Mouse (Mus musculus) gastrocnemius, postnatal 36 days (tissue): ENCODE results near the gene Fbxo21. TPM values are rescaled to one million over a fixed set of nuclear protein-coding genes. Genes with fewer than 3 reads are reported as not detected.
A peak's percentile ranks its signal among the peaks of the same experiment; 100 is the strongest.

ENCODE experiments used
- DNase-seq, 2 experiments: peaks; one replicate each; pipeline ENCODE4 v3.0.0; 2022
- intact Hi-C: fragments of 180-260 bp; cut with DNase I; formaldehyde crosslinking; loops from one replicate; pipeline ENCODE4 v1.15.1; 2025
- total RNA-seq, 2 experiments: library from RNA; stranded (reverse); gene quantifications; 2 replicates each; pipeline ENCODE4 v1.2.3; 2021

Gene Fbxo21
- total RNA-seq, 2 experiments from 2014 or later, result 8.5 to 13.6 TPM

DNA sequence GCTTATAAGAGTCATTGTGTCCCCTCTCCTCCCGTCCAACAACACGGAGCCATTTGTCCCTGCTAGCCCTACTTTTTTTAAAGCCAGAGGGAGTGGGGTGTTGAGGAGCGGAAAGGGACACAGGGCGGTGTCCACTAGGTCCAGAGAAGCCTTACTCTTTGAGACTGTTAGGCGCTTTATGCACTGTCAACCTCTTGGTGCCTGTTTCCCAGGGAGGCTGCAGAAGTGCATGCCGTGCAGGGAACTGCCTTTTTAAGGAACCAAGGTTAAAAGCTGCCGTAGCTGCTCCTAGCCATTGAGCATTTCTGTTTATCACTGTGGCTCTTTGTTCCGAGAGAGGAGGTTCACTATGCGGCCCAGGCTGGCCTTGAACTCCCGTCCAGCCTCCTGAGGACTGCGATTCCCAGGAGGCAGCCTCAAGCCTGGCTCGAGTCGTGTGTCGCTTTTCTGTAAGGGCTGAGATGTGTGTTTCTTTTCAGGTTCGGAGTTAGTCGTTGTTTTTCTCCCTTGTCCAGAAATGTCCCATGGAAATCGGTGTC is 1.7 kb downstream of the Fbxo21 start:
- DNase-seq, result no peak
- intact Hi-C loops, result loop anchor here (1.0 kb wide), 1 partner anchor 24 kb away; no protein-coding TSS in a partner anchor

DNA sequence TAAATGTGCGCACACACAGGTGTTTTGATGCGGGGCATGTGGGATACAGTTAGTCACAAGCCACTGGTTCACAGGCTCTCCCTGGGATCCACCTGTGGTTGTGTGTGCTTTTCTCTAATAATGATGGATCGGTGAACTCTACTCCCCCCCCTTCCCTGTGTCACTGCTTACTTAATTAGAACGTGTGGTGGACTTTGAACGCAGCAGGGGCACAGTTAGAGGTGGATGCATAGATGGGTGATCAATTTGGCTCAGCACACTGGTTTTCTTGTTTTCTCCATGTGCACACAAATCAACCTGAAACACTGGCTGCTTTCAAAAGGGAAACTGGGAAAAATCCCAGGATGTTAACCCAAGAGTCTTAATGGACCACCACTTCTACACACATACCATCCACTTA is 2.6 kb downstream of the Fbxo21 start:
- DNase-seq, result no peak
- intact Hi-C loops, result no loop called here

- no peak for DNase-seq
- intact Hi-C loops, result no loop called here
Measured at GRCm38 (mm10) chr5:117980921-117981320, 4.4 kb downstream of the Fbxo21 start.

DNA sequence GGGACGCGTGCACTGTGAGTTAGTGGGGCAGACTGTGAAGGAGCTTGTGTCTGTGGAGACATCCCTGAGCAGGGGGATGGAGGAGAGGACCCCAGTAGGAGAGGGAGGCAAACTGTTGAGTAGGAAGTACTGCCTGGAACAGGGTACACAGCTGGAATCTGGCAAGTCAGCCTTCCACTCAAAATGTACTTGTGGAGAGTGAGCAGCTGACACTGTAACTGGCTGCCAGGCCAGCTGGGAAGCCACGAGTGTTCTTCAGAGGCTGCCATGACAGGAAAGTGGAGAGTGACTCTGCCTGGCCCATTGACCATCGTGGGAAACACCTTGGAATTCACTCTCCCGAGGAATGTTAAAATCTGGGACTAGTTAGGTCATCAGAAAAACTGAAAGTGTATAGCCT is 5.4 kb downstream of the Fbxo21 start:
- intact Hi-C loops, result no loop called here
- no peak for DNase-seq

- no peak for DNase-seq
- intact Hi-C loops, result no loop called here
Measured at GRCm38 (mm10) chr5:117986327-117986726, 9.8 kb downstream of the Fbxo21 start.

DNA sequence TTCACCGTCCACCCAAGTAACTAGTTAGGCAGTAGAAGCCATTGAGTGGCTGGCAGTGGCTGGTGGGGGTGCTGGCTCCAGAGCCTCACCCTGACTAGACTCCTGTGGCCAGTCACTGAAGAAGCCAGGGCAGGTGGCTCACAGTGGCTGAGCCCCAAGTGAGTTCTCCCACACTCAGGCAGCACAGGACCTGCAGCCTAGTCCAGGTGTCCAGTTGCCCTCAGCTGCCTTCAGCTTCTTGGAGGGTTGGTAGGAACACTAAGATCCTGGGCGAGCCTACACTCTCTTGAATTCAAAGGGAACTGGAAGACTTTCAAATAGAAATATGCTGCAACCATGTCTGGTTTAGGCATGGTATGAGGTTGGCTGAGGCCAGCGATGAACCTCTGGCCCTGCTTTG is 11.4 kb downstream of the Fbxo21 start:
- no peak for DNase-seq
- intact Hi-C loops, result no loop called here

- intact Hi-C loops, result no loop called here
Measured at GRCm38 (mm10) chr5:117988367-117988766, 11.8 kb downstream of the Fbxo21 start.

DNA sequence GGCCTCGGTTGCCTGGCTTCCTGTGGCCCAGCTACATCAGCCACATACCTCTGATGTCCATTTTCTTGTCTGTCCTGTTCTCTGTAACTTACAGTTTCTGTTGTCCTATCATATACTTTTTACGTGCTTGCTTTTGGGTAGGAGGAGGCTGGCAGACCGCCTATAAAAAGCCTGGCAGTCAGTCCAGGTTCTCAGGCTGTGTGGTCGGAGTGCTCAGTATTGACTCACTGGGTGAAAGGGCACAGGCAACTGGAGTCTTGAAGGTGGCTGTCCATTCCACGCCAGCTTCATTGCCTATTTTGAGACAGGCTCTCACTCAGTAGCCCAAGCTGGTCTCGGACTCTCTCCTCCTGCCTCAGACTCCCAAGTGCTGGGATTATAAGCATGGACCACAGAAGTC is 13.2 kb downstream of the Fbxo21 start:
- intact Hi-C loops, result no loop called here
- DNase-seq, result peak in 1 of 2 experiments; percentile 42

More at GRCm38 (mm10) chr5:117988367-117988766, 11.8 kb downstream of the Fbxo21 start:
- no peak for DNase-seq

DNA sequence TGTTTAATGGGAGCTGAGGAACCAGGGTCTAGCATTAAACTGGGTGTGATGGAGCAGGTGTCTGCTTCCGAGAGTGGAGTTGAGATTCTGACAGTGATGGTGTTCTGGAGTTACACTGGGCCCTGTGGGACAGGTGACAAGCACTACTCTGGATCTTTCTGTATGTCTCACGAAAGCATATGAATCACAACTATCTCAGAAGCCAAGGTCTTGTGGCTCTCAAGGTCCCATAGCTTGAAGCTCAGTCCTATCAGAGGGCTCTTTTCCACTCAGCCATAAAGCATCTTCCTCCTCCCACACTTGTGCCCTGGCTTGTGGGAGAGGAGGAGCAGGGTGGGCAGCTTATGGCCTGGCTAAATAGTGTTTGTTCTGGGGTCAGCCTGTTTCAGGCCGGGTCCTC is 14.4 kb downstream of the Fbxo21 start:
- intact Hi-C loops, result no loop called here
- DNase-seq, result no peak

GRCm38 (mm10) chr5:117993550-117993949 is 17.0 kb downstream of the Fbxo21 start:
- intact Hi-C loops, result no loop called here

DNA sequence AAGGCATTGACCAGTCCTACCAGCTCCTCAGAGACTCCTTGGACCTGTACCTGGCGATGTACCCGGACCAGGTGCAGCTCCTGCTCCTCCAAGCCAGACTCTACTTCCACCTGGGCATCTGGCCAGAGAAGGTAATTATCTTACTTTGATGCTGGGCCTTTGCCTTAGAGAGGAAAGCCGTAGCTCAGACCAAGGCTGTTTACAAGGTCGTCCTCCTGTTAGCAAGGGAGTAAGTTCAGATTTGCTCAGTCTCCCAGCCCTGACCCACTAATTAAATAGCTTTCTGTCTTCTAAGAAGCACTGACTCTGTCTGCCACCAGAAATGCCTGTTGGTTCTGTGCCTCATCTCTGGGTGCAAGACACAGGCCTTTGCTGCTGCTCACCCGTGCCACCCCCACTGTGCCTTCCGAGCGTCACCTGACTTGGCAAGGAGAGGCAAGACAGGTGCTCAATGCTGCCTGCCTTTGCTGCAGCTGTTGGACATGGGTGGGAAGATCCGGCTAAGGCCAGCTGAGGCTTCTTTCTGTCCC is 18.9 kb downstream of the Fbxo21 start:
- intact Hi-C loops, result no loop called here
- no peak for DNase-seq

More at GRCm38 (mm10) chr5:117993550-117993949, 17.0 kb downstream of the Fbxo21 start:
- DNase-seq, result no peak

GRCm38 (mm10) chr5:117995911-117996310 is 19.4 kb downstream of the Fbxo21 start:
- intact Hi-C loops, result no loop called here
- DNase-seq, result no peak

DNA sequence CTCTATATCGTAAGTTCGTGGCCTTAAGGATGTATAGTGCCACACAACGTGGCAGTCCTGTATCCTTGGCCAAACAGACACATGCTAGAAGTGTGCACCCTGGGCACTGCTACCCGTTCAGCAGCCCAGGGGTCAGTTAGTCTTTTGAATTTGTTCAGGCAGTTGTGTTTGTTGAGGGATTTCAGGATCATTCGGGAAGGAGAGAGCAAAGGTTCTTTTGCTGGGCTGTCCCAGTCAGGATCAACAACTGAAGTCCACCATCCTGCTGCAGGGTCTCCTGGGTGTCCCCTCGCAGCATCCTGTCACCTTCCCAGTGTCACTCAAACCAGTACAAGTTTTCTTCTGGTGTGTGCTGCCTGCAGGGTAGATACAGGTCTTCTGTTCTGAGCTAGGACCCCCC is 20.1 kb downstream of the Fbxo21 start:
- intact Hi-C loops, result no loop called here

DNA sequence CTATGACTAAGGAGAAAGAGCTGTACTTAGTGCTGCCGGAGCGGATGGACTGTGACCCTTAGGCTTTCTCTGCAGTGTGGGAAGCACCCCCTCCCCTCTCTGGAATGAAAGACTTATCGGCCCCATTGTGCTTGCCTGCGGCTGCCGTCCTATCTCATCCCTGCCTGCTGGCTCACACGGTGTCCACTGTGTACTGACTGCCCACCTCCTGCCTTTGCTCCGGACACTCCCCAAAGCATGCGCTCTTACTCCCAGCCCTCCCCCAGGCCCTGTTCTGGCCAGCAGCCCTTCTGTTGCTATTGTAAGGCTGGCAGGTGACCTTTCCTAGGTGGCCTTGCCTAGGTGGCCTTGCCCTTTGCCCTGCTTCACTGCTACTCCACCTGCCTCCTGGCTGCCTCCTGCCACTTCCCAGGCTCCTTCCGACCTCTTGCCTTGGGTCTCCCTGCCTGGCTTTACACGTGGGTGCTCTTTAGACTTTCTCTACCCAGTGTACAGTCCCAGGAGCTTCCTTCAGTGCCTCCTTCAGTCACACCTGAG is 21.0 kb downstream of the Fbxo21 start:
- intact Hi-C loops, result no loop called here
- no peak for DNase-seq

More for the DNA sequence above, 20.1 kb downstream of the Fbxo21 start:
- no peak for DNase-seq

DNA sequence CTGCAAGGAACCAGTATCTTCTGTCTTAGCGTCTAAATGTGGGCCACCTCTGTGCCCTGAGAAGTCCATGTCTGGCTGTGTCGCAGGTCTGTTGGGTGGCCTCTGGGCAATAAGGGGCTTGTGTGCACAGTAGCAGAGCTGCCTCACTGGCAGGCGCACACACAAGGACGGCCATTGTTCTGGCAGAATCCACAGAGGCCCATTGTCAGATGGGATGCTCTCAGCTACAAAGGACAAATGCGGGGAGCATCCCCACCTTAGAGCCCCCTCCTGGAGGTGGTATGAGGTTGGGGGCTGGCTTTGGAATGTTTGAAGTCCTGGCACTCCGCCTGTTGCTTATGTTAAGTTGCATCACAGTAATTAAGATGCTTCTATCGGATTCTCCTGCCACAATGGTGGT is 22.5 kb downstream of the Fbxo21 start:
- no peak for DNase-seq
- intact Hi-C loops, result no loop called here

DNA sequence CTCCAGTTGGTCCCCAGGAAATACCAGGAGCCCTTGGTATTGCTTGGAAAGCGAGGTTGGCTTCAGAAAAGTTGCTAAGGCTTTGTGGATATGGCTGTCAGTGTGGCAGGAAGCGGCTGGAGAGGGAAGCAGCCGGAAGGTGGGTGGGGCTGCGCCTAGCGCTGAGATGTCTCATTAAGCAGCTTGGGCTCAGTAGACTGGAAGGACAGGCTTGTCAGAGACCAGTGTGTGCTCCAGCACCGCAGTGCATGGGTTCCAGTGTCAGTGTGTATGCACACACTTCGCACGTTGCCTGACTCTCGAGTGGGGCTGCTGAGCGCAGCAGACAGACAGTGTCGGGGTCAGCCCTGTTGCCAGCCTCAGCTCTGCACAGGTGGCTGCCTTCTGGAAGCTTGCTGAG is 23.1 kb downstream of the Fbxo21 start:
- no peak for DNase-seq
- intact Hi-C loops, result no loop called here

GRCm38 (mm10) chr5:118002059-118002458 is 25.5 kb downstream of the Fbxo21 start:
- intact Hi-C loops, result loop anchor here (1.0 kb wide), 1 partner anchor 24 kb away; no protein-coding TSS in a partner anchor
- DNase-seq, result peak; percentile 58 to 64

- intact Hi-C loops, result loop anchor here (1.0 kb wide), 1 partner anchor 64 kb away; no protein-coding TSS in a partner anchor
- peak in 1 of 2 experiments; percentile 45 for DNase-seq
Measured at GRCm38 (mm10) chr5:118004619-118005018, 28.1 kb downstream of the Fbxo21 start.

DNA sequence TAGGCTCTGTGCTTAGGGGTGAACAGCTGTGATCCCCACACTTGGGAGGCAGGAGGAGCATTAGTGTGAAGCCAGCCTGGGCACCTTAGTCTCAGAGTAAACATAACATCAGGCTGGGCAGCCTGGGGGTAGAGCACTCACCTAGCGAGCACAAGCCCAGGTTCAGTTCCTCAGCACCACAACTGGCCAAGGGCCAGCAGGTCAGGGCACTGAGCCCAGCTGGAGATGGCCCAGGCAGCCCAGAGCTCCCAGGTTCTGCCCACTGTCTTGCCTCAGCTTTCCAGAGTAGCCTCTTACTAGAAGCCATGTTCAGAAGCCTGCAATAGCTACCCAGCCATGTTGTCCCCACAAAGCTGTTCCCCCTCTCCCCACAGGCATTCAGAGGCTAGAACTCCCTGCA is 29.2 kb downstream of the Fbxo21 start:
- intact Hi-C loops, result loop anchor here (1.0 kb wide), 1 partner anchor 63 kb away; no protein-coding TSS in a partner anchor

DNA sequence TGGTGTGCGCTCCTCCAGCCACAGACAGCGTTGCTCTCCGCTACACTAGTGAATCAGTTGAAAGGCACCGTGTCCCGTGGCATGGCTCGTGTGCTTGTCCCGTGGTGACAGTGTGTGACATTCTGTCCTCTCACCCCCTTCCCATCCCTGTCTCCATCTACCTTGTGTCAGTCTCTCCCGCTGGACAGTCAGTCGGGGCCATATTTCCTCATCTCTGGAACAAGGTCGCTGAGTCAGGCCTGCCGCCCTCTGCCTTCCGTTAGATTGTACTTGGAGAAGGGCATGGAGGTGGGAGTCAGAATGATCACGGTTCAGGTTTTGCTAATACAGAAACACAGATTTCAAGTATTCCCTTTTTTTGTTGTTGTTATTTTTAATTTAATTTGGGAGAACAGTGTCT is 31.8 kb downstream of the Fbxo21 start:
- no peak for DNase-seq
- intact Hi-C loops, result no loop called here

More for the DNA sequence above, 29.2 kb downstream of the Fbxo21 start:
- no peak for DNase-seq

DNA sequence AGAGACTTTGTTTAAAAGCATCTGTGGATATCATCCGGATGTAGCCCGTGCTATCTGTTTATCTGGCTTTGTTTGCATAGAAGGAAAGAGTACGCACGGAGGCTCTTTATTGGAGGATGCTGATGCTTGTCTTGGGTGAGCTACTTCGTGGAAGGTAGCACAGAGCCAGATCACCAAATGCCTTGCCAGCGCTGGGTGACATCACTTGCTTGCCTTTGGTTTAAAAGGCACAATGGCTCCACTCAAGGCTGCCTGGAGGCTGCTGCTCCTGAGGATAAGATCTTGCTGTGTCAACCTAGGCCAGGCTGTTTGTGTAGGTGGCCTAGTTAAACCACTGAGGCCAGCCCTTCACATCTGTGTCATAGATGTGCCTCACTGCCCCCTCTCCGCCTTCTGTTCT is 34.3 kb downstream of the Fbxo21 start:
- DNase-seq, result no peak
- intact Hi-C loops, result no loop called here

DNA sequence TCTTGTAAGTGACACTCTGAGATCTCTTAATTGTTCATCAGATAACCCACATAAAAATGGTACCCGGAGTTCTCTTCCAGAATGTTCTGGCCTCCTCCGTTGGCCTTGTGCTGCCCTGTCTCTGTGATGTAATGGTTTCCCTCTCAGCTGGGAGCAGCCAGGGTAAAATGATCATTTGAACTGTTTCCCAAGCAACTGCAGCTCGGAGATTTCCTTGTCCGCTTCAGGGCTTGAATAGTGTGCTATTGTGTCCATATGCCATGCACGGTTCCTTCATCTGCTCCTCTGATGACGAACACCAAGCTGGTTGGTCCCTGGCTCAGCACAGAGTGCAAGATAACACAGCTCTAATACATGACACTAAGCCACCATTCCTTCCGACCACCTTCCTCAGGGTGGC is 35.3 kb downstream of the Fbxo21 start:
- intact Hi-C loops, result no loop called here
- no peak for DNase-seq
